Mouse (Mus musculus) heart, adult 2 months (tissue): ENCODE data around the gene Arntl2. TPM values are rescaled to one million over a fixed set of nuclear protein-coding genes. Genes with fewer than 3 reads are reported as not detected.
A peak's percentile ranks its signal among the peaks of the same experiment; 100 is the strongest.

ENCODE experiments used
- DNase-seq, 2 experiments: peaks; one replicate each; pipeline ENCODE4 v3.0.0; 2021
- H3K27ac ChIP-seq: fragments of 200-600 bp; 2 replicates; pipeline ENCODE4 v1.8.1; 2022
- H3K27me3 ChIP-seq: fragments of 200-500 bp; 2 replicates; pipeline ENCODE4 v1.6.1; 2012; ENCODE audit warnings: mild to moderate bottlenecking, low read length, inconsistent platforms, mixed read lengths; ENCODE audit not compliant: control insufficient read depth, insufficient read depth
- H3K36me3 ChIP-seq: fragments of 200-500 bp; 2 replicates; pipeline ENCODE4 v1.6.1; 2012; ENCODE audit warnings: low read length, inconsistent platforms; ENCODE audit not compliant: control insufficient read depth, insufficient read depth
- H3K4me1 ChIP-seq: fragments of 200-500 bp; 2 replicates; pipeline ENCODE4 v1.6.1; 2011; ENCODE audit warnings: low read length; ENCODE audit not compliant: control insufficient read depth, insufficient read depth
- H3K4me3 ChIP-seq: fragments of 200-600 bp; 2 replicates; pipeline ENCODE4 v1.8.1; 2022
- H3K79me2 ChIP-seq: fragments of 200-500 bp; replicated peaks from 2 replicates; pipeline ENCODE4 v1.6.1; 2012; ENCODE audit warnings: mild to moderate bottlenecking, inconsistent platforms, low read length, moderate library complexity, mixed read lengths; ENCODE audit not compliant: control insufficient read depth, insufficient read depth
- H3K9ac ChIP-seq: fragments of 200-500 bp; 2 replicates; pipeline ENCODE4 v1.6.1; 2012; ENCODE audit warnings: low read depth, mild to moderate bottlenecking, control low read depth, inconsistent platforms, low read length, mixed read lengths
- CTCF ChIP-seq: fragments of 200-600 bp; IDR thresholded peaks from 2 replicates; pipeline ENCODE4 v1.8.1; 2022; ENCODE audit warnings: antibody characterized with exemption, mild to moderate bottlenecking, moderate library complexity
- EP300 ChIP-seq: fragments of 200-500 bp; IDR thresholded peaks from 2 replicates; pipeline ENCODE4 v1.6.1; 2011; ENCODE audit warnings: low read depth, low read length, control low read depth; ENCODE audit not compliant: insufficient read depth
- POLR2A ChIP-seq: fragments of 200-500 bp; IDR thresholded peaks from 2 replicates; pipeline ENCODE4 v1.6.1; 2011; ENCODE audit warnings: mild to moderate bottlenecking, low read depth, low read length, control low read depth; ENCODE audit not compliant: insufficient read depth
- WGBS: fragments of 180-500 bp; shearing (Covaris S2); methylation state at CpG from one replicate; pipeline ENCODE4 v1.1.7; 2018; 5-methylcytosine and 5-hydroxymethylcytosine counted together
- intact Hi-C: fragments of 180-260 bp; cut with DNase I; formaldehyde crosslinking; loops from one replicate; pipeline ENCODE4 v1.15.1; 2025
- polyA plus RNA-seq: library from polyadenylated mRNA; depleted of rRNA; stranded (reverse); fragments of >200 nt; gene quantifications from 2 replicates; pipeline ENCODE4 v1.2.3, GENCODE M21; 2012
- total RNA-seq, 2 experiments: library from RNA; stranded (reverse); gene quantifications; 2 replicates each; pipeline ENCODE4 v1.2.3; 2021

Gene Arntl2
- total and polyA plus RNA-seq, 3 experiments, result 0.86 to 2.6 (median 1.5) TPM

DNA sequence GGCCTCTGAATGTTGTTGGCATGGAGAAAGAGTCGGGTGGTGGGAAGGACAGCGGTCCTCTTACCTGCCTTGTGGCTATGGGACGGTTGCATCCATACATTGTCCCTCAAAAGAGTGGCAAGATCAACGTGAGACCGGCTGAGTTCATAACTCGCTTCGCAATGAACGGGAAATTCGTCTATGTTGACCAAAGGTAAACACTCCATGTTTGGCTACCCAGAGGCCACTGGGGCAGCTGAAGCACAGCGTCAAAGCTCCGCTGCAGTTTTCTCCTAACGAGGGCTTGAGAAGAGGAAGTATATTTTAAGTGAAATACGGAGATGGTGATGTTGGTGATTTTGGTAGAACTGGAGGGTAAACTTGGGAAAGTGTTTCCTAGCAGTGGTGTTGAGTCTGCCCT, 26.1 kb downstream of the Arntl2 start:
- intact Hi-C loops, result loop anchor here (5.0 kb wide), 1 partner anchor 420 kb away; no protein-coding TSS in a partner anchor

DNA sequence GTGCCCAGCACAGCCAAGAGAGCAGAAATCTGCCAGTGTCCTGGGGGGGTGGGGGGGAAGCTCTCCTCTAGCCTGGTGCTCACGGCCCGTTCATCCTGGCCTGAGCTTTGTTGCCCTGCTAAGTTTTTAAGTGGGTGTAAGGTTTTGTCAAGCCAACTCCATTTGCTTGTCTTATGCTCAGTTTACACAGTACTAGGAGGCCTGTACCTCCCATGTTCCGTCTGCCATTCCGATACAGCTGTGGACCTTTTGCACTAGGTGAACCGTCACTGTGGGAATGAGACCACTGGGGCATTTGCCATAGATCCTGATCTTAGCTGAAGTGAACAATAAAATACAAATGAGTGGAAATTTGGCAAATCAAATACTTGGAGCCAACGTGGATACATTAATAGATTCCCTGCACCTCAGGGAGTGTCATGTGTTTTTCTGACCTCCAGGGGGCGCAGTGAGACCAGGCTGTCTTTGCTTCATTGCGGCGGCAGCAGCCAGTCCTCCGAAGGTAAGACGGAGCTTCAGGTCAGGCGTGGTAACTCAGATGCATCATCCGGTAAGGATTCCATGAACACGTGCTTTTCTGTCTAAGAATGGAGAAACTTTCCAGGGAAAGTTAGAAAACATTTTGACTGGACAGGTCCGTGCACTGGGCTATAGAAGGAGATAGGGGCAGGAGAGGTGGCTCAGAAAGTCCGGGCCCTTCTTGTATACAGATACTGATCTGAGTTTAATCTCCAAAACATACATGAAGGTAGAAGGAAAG, 29.1 kb downstream of the Arntl2 start:
- no peak overlapping the region for H3K4me3 ChIP-seq
- TF ChIP-seq POLR2A, result no peak
- TF ChIP-seq CTCF, result peak; percentile 95
- TF ChIP-seq EP300, result peak; percentile 66; the same call in 1 of the 2 replicates
- no peaks in the 10 kb centered on the region for H3K79me2 ChIP-seq
- H3K9ac ChIP-seq, result no peak overlapping the region
- intact Hi-C loops, result loop anchor here (2.0 to 5.0 kb wide), 3 partner anchors 170 to 417 kb away; no protein-coding TSS in a partner anchor
- no peak overlapping the region for H3K27ac ChIP-seq
- H3K4me1 ChIP-seq, result no peaks in the 10 kb centered on the region
- H3K36me3 ChIP-seq, result no peaks in the 10 kb centered on the region
- no peaks in the 10 kb centered on the region for H3K27me3 ChIP-seq
- peak; percentile 46 to 74 for DNase-seq
- 44% methylated on average over 16 of the region's 16 CpGs for WGBS

More for the DNA sequence above, 26.1 kb downstream of the Arntl2 start:
- H3K4me3 ChIP-seq, result no peak overlapping the region
- H3K9ac ChIP-seq, result no peak overlapping the region
- 91% methylated on average over 13 of the region's 13 CpGs for WGBS
- H3K79me2 ChIP-seq, result no peaks in the 10 kb centered on the region
- H3K36me3 ChIP-seq, result no peaks in the 10 kb centered on the region
- H3K4me1 ChIP-seq, result no peaks in the 10 kb centered on the region
- no peak for DNase-seq
- no peaks in the 10 kb centered on the region for H3K27me3 ChIP-seq
- TF ChIP-seq EP300 (no peak), CTCF (no peak)
- H3K27ac ChIP-seq, result no peak overlapping the region

DNA sequence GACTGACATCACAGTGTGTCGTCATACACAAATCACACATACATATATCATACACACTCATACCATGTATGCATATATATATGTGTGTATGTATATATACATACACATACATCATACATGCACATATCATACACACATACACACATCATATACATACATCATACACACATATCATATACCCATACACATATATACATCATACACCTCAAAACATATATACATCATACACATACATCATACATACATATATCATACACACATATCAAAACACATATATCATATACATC, 29.6 kb downstream of the Arntl2 start:
- WGBS, result 87% methylated on average over 1 of the region's 1 CpGs
- TF ChIP-seq POLR2A (no peak), CTCF (no peak)

DNA sequence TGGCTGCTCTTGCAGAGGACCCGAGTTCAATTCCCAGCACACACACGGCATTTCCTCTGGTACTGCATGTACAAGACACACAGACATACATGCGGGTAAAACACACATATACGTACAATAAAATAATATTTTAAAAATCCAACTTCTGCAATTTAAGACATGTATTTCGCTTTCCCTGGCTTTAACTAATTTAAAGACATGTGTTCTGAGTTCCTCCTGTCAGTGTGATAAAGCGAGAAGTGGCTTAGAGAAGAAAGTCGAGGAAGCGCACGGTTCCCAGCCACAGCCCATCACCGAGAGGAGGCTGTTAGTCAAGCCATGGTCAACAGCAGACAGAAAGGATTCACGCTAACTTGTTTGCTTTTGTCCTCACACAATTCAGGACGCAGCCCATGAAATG, 35.5 kb downstream of the Arntl2 start:
- H3K9ac ChIP-seq, result no peak overlapping the region
- H3K27me3 ChIP-seq, result no peaks in the 10 kb centered on the region
- TF ChIP-seq CTCF (no peak), EP300 (no peak), POLR2A (no peak)
- H3K4me3 ChIP-seq, result no peak overlapping the region
- WGBS, result 93% methylated on average over 12 of the region's 12 CpGs
- H3K27ac ChIP-seq, result no peak overlapping the region
- intact Hi-C loops, result loop anchor here (10.0 kb wide), 1 partner anchor 1123 kb away; no protein-coding TSS in a partner anchor
- no peaks in the 10 kb centered on the region for H3K79me2 ChIP-seq
- no peak for DNase-seq
- peaks cover 4% of the 10 kb centered on the region; the same call in 1 of the 2 replicates for H3K4me1 ChIP-seq
- no peaks in the 10 kb centered on the region for H3K36me3 ChIP-seq

More for the DNA sequence above, 29.6 kb downstream of the Arntl2 start:
- Histone ChIP-seq H3K9ac (no peak overlapping the region), H3K27me3 (no peaks in the 10 kb centered on the region), H3K4me3 (no peak overlapping the region), H3K27ac (no peak overlapping the region), H3K79me2 (no peaks in the 10 kb centered on the region), H3K4me1 (no peaks in the 10 kb centered on the region), H3K36me3 (no peaks in the 10 kb centered on the region)
- intact Hi-C loops, result loop anchor here (2.0 kb wide), 2 partner anchors 169 to 291 kb away; no protein-coding TSS in a partner anchor
- no peak for DNase-seq

DNA sequence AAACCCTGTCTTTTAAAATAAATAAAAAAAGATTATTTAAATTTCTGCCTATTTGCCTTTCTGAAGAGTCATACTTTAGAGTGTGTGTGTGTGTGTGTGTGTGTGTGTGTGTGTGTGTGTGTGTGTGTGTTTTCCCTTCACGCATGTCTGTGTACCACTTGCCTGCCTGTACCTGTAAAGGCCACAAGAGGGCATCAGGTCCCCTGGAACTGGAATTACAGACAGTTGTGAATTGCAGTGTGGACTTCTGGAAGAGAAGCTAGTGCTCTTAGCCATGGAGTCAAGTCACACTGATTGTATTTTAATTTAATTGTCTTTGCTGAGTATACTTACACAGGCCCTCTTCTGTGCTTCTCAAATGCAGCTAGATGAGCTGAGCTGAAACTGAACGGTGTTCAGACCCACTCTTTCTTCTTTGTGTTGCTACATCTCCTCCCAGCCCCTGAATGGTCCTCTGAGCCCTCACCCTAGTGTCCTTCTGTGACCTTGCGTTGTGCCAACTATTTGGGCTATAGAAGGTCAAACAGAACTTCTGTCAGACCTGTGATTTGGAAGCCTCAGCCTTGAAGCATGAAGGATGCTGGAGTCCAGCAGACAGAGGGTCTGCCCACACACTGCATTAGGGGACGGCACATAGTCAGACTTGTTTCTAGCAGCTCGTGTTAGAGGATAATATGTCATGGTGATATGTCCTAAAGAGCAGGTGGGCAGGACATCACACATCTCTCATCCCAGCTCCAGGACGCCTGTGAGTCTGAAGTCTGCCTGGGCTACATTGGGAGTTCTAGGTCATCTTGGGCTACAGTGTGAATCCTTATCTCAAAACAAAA, 37.8 kb downstream of the Arntl2 start:
- H3K27me3 ChIP-seq, result no peaks in the 10 kb centered on the region
- no peak overlapping the region for H3K4me3 ChIP-seq
- peaks cover 4% of the 10 kb centered on the region for H3K4me1 ChIP-seq
- H3K27ac ChIP-seq, result no peak overlapping the region
- peak in 1 of 2 experiments; percentile 42 for DNase-seq
- no peaks in the 10 kb centered on the region for H3K36me3 ChIP-seq
- intact Hi-C loops, result loop anchor here (1.0 to 10.0 kb wide), 3 partner anchors 129 to 1121 kb away; no protein-coding TSS in a partner anchor
- no peaks in the 10 kb centered on the region for H3K79me2 ChIP-seq
- WGBS, result 67% methylated on average over 6 of the region's 6 CpGs
- TF ChIP-seq EP300 (peak; percentile 85; the same call in 1 of the 2 replicates), CTCF (peak; percentile 70), POLR2A (no peak)
- no peak overlapping the region for H3K9ac ChIP-seq

DNA sequence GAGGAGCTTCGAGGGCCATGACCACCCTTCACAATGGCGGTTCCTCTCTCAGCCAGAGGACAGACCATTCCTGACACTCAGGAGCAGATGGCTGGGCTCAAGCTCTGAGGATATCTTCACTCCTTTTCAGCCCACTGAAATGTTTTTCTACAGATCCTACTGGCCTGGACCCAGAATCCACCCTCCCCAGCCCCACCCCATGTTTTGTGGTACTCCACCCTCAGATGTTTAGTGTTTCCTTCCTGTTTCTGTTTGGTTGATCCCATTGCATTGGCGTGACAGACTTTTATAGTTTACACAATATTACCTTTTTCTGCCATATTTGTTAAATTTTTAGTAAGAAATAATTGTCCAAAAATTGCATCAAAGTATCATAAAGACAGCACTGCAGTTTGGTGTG, 38.5 kb downstream of the Arntl2 start:
- no peak for DNase-seq
- Histone ChIP-seq H3K4me3 (no peak overlapping the region), H3K27me3 (no peaks in the 10 kb centered on the region), H3K27ac (no peak overlapping the region), H3K36me3 (no peaks in the 10 kb centered on the region), H3K9ac (no peak overlapping the region), H3K79me2 (no peaks in the 10 kb centered on the region), H3K4me1 (peaks cover 4% of the 10 kb centered on the region)
- 54% methylated on average over 3 of the region's 3 CpGs for WGBS
- intact Hi-C loops, result loop anchor here (10.0 kb wide), 1 partner anchor 1120 kb away; no protein-coding TSS in a partner anchor
- TF ChIP-seq CTCF, result no peak
- no peak for TF ChIP-seq EP300
- no peak for TF ChIP-seq POLR2A
